10 mouse cellular contexts compared by ENCODE assay signal in the genomic region with DNA sequence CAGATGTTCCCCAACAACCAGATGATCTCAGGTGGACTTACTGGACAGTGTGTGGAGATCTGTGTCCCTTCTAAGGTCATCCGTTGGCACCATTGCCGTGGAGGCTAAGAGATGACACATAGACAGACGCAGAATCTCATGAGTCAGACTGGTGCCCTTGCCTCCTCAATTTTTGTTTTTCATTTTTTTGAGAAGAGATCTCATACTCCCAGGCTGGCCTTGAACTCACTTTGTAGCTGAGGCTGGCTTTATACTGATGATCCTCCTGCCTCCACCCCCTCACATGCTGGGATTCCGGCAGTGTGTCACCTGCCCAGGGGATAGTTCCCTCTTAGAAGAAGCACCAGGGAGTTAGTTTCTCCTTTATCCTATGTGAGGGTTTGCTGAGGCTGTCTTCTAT.
"Had no signal": no experiment of that assay in that cellular context is flagged by ENCODE, and none has a peak within 500 bp of the region (broad histone marks: within the 10 kb centered on the region; RNA-seq: fewer than 3 reads in every experiment).

No protein-coding gene starts in this region.

- DNase-seq: kidney, postnatal 10 days; kidney, postnatal 36 days; liver; lung, adult 18-20 months; lung, postnatal 10 days; lung, postnatal 36 days; retina, postnatal 1 day; right cerebral cortex, postnatal 25 days; spleen, adult 18-20 months; thymus, postnatal 25 days had no signal
